Mouse (Mus musculus) urinary bladder, postnatal 10 days (tissue): ENCODE measurements around the gene Top2b.

Experiments
- DNase-seq: peaks from one replicate; pipeline ENCODE4 v3.0.0; 2022; ENCODE audit warnings: low spot score

The Top2b gene

DNA sequence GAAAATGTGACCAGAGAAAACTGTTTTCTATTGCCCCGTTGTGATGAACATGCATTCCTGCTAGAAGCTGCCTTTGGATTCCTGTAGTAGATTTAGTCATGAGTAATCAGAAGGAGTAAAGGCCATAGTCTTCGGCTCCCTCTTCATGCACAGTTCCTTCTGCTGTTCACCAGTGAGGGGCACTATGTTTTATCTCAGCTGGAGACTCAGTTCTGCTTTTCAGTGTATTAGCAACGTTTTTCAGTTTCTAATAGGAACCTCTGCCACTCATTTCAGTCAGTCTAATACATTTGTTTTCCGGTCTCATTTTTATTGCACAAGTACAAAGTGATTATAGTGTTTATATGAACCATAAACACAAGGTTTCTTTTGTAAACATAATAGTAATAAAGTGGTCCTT is 62.6 kb downstream of the Top2b start:
- DNase-seq = no peak

DNA sequence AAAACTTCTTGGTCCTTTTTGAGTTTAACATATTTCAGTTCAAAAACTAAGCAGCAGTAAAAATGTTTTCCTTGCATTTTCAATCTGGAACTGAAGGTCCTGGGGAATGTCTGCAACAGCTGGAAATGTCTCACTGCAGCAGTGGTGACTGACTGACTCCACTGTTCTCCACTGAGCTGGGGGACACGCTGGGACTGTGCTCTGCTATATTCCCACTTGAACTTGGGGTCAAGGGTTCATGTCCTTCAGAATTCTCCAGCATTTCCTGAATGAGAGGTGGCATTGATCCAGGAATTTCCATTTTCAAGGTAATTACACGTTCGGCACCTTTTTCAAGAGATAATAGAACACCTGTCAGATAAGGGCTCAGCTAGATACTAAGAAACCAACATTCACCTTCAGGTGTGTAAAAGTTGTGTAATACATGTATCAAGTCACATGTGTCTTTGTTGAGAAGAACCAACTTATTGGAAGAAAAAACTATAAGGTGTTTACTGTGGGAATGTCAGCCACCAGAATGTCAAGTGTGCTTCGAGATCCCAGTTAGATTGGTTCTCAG is 67.0 kb downstream of the Top2b start:
- DNase-seq = no peak

DNA sequence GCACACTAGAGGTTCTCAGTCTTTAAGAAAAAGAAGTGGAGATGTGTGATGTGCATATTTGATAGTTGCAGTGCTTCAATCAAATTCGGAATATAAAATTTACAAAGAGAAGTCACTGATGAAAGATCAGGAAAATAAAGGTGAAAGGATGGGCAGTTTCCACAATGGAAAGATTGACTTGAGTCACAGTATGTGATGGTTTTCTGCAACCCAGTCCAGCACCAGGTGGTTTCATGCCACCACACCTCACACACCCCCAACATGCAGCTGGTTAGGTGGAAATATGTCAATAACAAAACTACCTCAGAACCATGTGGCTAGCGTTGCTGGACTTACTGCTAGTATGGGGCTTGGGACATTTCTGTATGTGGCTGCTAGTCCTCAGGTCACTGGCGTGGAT is 67.6 kb downstream of the Top2b start:
- DNase-seq = no peak

DNA sequence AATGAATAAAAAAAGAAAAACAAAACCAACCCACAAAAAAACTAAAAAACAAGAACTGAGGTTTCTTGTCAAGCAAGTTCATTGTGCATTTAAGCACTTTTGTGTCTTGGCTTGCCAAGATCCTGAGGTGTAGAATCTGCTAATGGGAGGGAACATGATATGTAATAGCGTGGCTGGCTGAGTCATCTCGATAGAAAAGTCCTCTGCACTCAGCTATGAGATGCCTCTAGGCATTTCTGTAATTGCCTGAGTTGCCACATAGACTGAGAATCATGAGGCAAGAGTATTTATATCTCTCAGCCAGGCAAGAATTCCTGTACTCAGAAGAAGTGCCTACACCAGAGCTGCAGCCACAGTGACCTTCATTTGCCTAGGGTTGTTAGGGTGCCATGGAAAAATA is 68.2 kb downstream of the Top2b start:
- no peak for DNase-seq

DNA sequence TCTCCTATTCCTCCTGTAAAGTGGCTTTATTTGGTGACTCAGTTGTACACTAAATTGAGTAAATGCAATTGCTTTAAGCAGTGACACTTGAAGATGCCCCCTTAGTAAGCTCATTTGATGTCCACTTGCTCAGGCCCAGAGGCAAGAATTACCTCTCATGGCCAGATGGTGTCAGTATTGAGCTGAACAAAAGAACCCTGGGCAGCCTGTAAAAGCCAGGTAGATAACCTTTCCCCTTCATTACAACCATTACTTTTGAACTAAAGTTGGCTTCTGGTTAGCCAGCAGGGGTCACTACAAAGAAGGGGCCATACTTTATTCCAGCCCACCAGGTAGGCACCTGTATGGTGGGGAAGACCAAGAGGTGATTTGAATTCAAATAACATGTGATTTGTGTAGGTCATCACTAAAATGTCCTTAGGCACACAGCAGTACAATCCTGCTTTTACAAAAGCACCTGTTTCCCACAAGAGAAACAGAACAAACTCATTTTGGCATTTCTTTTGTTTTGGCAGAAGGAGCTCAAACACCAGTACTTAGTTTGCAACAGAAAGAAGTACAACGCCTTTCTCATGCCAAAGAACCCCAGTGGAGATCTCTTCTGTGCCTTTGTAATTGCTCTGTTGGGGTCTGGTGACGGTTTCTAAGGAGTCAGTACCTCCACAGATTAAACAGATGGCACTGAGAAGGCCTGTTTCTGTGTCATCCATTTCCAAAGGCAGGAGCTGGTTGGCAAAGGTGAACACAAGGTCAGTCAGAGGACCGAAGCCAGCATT is 69.6 kb downstream of the Top2b start:
- no peak for DNase-seq

DNA sequence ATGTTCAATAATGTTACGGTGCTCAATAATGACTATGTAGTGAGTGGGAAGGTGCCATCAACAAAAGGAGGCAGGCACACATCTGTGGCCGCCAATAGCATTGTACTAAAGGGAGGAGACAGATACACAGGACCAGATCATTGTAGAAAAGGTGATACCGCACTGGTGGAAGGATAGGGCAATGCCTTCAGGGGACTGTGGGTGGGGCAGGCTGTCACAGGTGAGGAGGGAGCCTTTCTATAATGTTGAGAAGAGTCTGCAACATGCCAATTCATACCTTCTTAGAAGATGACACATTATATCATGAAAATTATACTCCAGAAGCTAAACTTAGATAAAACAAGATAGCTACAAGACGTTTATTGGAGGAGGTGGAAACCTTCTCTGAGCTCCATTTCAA is 72.4 kb downstream of the Top2b start:
- DNase-seq = no peak

DNA sequence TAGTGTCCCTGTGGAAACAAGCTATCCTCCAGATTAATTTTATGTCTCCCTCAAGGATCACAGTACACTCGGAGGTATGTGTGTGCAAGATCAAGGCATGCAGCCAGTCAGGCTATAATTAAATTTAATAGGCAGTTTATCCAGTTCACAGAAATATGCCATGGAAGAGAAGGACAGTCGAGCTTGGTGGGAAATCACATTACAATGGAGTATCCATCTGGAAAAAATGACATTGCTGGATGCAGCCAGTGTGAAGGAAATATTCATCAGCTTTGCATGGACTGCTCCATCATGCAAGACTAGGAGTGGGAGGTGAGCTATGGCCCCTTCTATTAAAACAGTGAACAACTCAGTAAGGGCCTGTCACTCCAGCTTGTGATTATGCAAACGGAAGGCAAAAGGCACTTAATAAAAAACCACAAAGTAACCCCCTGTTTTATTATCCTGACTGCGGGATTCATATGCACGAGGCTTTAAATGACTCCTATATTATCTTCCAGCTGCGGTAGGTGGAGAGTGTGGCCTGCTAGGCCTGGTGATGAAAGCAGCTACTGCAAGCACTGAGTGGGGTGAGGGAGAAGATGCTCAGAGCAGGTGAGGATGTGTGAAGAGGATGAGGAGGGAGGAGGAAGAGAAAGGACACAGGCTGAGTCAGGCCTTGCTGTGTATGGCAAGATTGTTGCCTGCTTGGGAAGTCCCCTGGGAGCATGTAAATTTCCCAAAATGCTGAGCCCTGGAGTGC is 74.6 kb downstream of the Top2b start:
- no peak for DNase-seq

DNA sequence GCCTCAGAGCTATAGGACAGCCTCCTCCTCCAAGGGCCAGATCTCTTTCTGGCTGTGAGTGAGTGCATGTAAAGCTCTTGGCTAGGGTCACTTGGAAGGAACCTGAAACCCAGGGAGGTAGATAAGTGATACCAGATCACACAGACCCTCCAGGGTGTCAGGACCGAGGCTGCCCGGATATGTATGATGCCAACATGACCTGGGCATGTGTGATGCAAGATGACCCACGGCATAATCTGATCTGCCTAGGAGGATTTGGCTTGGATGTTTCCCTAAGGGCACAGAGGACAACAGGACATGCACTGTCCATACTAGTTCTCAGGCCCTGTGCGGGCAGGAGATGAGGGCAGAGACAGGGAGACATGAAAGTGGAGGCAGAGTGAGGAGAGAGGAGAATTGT is 79.9 kb downstream of the Top2b start:
- no peak for DNase-seq

DNA sequence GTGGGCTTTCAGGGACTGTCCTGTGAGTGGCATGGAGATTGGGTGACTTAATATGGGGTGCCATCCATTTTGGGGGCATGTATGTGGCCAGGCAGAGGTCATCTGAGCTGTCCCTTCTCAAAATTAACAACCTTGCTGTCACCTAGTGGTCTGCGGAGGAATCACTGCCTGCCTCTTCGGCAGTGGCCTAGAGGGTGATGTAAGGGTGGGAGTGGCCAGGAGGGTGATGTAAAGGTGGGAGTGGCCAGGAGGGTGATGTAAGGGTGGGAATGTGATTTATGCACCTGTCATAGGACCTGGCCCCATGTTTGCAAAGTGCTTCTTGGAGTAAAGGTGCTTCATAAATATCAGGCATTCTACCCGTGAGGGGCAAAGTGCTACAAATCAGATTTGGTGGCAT is 82.6 kb downstream of the Top2b start:
- DNase-seq = no peak

DNA sequence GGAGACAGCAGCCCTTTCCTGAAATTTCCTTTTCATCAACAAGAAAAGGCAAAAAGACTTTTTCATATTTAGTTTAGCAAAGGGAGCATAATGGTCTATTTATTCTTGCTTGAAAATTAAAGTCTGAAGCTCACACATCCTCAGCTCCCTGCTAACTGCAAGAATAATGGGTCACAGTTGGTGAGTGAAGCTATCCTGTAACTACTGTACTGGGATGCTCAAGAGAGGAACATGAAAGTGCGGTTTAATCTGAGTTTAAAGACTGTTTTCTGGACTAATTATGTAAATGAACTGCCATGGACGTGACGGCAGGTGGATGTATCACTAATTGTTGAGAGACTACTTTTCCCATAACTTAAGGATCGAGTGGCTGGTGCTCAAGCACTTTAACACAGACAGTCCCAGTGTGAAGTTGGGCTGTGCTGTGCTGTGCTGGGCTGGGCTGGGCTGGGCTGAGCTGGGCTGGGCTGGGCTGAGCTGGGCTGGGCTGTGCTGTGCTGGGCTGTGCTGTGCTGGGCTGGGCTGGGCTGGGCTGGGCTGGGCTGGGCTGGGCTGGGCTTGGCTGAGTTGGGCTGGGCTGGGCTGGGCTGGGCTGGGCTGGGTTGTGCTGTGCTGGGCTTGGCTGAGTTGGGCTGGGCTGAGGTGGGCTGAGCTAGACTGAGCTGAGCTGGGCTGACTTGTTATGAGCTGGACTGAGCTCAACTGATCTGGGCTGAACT is 83.4 kb downstream of the Top2b start:
- no peak for DNase-seq

DNA sequence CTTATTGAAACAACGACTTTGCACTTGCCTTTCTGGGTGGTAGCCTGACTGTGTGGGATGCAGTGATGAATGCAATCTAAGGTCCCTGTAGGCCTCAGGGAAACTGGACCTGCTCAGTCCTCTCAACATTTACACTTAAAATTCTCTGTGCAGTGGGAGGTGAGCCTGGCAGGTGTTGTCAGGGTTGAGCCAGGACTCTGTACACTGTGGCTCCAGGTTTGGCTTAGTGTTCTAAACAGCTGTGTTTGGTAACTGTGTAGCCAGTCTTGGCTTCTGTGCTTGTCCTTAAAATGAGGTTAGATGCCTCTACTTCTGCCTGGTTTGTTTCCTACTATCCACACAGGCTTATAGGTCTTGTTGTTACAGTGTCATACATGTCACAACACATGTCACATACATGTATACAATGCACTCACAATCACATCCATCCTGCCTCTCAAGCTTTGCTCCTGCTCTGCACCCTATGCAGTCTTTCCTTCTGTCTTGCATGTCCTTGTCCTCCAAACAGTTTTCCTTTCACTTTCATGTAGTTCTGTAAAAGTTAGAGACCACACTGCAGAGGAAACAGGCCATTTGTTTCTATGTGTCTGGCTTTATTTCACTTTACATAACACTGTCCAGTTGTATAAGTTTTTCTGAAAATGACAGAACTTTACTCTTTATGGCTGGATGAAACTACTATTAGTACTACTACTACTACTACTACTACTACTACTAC is 113.8 kb downstream of the Top2b start:
- DNase-seq = no peak

DNA sequence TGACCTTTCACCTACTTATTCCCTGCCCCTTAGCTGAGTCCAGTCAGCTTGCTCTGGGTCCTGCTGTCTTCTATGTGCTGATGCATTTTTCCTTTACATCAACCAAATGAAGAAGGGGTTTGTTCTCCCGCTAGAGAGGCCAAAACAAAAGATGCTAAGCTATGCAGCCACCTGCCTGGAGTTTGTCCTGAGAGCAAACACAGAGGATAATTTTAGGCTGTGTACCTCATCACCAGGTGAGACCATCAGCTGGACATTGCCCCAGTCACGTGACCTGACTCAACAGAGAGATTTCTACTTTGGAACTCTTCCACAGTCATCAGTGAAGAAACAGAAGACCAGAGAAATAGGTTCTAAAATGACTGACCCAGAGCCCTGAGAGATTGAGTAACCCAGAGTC is 114.5 kb downstream of the Top2b start:
- DNase-seq = no peak

DNA sequence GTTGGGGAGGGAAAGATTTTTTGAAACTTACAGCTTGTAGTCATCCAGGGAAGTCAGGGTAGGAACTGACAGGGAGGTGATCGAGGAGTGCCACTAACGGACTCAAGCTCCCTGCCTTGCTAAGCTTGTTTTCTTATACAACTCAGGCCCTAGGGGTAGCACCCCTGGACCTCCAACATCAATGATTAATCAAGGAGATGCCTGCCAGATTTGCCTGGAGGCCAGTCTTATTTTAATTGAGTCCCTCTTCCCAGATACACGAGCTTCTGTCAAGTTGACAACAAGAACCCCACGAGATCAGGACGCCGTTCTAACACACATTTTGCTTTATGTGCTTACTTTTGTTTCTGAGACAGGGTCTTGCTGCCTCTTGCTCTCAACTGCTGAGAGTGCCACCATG is 115.6 kb downstream of the Top2b start:
- DNase-seq = no peak

DNA sequence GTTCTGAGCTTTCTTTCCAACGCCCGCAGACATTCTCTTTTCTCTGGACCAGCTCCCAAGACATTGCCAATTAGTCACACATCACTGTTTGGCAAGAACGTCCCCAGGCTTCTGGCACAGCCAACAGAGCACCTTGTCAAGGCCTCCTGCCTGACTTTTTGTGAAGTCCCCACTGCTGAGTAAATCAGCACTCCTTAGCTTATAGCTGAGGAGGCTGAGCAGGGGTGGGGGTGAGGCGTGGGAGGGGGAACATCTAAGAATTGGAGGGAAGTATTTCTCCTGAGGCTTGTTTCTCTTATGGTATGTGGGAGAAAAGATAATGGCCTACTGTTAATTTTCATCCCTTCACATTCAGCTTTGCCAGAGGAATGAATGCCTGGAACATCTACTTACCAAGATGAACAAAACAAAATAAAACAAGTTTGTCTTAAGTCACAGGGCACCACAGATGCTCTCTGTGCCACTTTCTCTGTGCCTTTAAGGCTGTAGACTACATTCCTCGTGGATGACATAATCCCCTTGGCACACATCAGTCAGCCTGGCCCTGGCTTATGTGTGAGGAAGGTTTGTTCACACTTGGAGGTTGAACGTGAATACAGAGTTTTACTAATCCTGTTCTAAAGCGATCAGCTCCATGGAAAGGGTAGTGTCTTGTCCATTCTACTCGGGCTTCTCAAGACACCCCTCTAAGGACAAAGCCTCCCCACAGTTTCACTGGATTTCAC is 118.8 kb downstream of the Top2b start:
- DNase-seq = no peak
